Mouse (Mus musculus) adrenal gland, adult 8-10 months (tissue): Measurements from ENCODE around the gene Cds2. TPM values are rescaled to one million over a fixed set of nuclear protein-coding genes. Genes with fewer than 3 reads are reported as not detected.
"Not testable (repeated sequence)": the region's sequence is repeated elsewhere in the genome, so short reads cannot be mapped to it uniquely, and the experiment has no call there.

Experiments used
- DNase-seq: peaks from one replicate; pipeline ENCODE4 v3.0.0; 2022
- total RNA-seq, 4 experiments: library from RNA; stranded (reverse); gene quantifications; 2 replicates each; pipeline ENCODE4 v1.2.4; 2022

Gene Cds2
- total RNA-seq, 4 experiments from 2014 or later, result 73.5 to 114 (median 87.4) TPM

- DNase-seq, result no peak
Observed at GRCm38 (mm10) chr2:132266086-132266485, 3.1 kb downstream of the Cds2 start.

DNA sequence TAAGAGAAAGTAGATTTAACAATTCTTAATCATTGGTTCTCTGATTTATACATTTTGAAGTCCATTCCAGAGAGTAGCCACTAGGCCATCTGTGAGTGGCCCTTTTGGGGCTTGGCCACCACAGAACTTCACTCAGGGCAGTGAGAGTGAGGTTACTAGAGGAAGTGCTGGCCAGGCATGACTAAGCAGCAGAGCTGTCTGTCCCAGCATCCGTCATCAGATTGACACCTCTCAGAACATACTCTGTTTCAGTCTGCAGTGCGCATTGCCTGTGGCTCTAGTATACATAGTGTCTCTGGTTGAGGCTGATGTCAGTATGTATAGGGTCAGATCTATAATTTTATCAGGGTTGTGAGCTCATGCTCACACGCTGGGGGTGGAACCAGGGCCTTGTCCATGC lies 6.3 kb downstream of the Cds2 start:
- DNase-seq, result no peak

- DNase-seq, result no peak
Observed at GRCm38 (mm10) chr2:132270331-132270951, 7.5 kb downstream of the Cds2 start.

DNA sequence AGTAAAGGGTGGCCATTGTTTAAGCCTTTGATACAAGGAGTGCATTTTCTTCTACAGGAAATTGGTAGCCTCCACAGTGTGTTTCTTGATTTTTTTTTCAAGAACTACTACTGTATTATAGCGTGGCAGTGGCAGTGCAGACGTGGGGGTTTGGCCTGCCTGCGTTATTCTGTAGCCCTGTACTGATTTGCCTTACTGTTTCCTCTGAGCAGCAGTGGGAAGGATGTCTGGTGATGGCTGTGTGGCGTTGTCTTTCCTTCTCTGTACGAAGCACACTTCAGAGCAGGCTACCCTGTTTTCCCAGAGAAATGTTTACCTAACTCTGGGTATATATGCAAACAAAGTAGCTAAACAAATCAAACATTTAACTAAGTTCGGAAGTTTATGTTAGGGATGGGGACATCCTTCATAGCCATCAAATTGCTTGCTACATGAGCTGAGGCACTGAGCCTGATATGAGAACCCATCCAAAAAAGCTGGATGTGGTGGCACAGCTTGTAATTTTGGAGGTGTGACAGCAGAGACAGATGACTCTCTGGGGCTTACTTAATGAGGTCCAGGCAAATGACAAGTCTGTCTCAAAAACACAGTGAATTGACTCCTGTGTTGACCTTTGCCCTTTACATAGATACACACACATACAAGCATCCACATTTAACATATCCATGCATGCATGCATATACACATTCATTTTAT lies 9.9 kb downstream of the Cds2 start:
- no peak for DNase-seq

GRCm38 (mm10) chr2:132275527-132275926 lies 12.6 kb downstream of the Cds2 start:
- no peak for DNase-seq

GRCm38 (mm10) chr2:132276249-132276648 lies 13.3 kb downstream of the Cds2 start:
- DNase-seq, result no peak

GRCm38 (mm10) chr2:132278273-132278853 lies 15.4 kb downstream of the Cds2 start:
- no peak for DNase-seq

DNA sequence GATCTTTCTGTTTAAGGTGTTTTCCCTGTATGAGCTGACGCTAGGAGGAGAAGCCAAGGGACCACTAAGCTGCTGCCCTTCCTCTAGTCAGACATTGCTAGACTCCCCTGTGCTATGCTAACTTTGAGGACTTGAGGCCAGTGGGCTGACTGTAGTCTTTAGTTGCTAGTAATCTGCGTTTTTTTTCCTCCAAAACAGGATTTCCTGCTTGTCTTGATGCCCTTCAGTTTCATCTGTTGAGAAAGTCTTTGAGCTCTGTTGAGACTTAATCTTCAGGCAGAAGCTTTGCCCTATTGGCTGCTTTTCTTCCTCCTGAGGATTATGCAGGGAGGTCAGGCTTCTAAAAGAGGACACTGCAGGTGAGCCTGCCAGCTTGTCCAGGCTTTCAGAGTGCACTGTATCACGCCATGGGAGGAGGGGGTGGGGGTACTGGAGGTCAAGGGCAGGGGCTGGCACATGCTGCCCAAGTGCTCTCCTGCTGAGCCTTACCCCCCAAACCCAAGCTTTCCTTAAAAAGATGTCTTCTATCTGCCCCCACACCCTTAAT lies 16.5 kb downstream of the Cds2 start:
- no peak for DNase-seq

- no peak for DNase-seq
Observed at GRCm38 (mm10) chr2:132279978-132280377, 17.0 kb downstream of the Cds2 start.

DNA sequence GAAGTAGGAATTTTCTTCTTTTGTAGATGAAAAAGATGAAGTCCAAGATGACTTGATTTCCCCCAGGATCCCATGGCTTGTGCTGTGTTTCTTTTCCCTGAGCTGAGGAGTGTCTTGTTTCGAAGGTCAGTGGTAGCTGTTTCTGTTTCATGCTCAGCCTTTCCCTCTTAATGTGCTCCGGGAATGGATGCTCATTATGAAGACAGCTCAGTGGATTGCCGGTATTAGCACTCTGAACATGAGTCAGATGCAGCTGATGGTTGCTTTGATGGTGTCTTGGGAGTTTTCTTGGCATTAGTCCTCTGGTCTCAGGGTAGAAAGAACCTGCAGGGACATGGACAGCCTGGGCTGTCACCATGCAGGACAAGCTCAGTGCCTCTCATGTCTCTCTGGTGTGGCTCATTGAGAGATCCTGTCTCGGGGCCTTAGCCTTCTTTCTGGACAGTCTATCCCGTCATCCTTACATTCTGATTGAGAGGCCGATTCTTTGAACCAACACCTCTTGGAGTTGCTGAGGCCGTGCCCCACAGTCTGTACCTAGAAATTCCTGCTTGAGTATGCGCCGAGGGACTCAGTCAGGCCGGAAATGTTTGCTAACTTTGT lies 17.7 kb downstream of the Cds2 start:
- no peak for DNase-seq

DNA sequence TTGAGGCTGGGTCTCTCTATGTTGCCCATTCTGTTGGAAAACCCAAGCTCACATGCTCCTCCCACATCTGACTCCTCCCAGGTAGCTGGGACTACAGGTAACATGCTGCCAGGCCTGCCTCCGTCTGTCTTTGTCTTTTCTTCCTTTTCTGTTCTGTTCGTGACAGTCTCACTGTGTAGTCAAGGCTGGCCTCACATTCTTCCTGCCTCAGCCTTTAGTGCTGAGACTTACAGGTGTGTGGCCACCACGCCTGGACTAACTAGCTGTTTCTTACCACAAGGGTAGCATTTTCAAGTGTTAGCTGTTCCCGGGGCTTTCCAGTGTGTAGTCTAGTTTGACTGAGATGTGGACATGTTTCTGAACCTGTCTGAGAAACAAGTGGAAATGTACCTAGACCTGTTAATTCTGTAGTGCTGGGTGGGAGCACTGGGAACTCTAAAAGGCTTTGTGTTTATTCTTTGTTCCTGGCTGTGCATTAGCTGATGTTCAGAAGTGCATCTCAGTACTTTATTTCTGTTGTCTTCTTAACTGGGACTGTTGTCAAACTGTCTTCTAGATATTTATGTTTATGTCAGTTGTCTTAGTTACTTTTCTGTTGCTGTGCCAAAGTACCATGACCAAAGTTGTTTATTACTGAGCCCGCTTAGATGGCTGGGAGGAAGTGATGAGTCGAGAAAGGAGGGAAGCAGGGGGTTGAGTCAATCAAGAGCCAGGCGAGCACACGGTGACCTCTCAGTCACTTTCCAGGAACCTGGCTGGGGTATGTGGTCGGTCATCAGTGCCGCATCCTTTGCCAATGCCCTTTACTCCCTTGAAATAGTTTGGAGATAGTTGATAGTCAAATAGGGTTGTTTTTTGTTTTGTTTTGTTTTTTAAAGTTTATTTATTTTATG lies 18.9 kb downstream of the Cds2 start:
- no peak for DNase-seq

- no peak for DNase-seq
Observed at GRCm38 (mm10) chr2:132282453-132283174, 19.7 kb downstream of the Cds2 start.

DNA sequence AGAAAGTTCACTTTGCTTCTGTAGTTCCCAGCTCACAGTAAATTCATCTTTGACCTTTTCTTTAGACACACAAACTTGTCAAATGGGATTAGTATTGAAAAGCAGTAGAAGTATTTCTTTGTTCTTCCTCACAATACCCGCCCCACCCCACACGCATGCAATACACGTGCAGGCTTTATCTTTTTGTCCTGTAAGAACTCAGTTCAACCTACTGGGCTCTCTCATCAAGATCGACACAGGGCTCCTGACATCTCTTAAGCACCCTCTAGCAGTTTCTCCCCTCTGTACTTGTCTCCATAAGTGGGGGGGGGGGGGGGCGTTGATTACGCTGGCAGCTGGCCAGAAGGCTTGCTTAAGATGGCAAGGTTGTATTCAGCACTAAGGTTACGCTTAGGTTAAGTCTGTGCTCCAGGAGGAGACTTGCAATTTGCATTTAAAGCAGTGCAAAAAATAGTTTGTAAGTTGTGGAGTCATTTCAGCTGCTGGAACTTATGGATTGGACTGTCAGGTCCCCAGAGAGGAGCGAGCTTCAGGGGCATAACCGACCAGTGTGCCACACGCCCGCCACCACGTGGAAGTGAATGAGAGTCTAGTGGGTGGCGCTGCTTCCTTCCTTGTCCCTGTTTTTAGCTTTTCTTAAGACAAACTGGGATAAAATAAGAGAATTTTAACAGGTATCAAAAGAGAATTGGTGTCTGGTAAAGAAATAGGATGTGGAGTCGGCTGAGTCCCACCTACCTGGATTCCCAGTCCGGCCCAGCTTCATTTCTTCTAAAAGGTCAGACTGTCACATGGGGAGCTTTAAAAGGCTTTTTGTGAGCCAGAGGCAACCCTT lies 20.5 kb downstream of the Cds2 start:
- no peak for DNase-seq

- DNase-seq, result peak; percentile 41
Observed at GRCm38 (mm10) chr2:132284492-132285139, 21.7 kb downstream of the Cds2 start.

DNA sequence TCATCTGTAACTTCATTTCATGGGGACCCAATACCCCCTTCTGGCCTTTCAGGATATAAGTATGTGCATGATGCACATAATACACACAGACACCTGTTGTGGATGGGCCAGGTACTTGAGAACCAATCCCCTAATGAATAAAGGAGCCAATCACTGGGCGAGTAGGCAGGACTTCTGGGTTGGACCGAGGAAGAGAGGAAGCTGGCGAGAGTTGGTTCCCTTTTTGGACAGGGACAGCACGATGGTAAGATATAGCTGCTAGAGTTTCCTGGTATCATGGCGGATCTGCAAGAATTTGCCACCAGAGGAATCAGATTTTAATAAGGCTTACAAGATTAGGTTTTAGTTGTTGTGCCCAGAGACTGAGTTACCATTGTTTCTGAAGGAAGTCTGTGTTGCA lies 22.8 kb downstream of the Cds2 start:
- not testable (repeated sequence) for DNase-seq

- no peak for DNase-seq
Observed at GRCm38 (mm10) chr2:132286376-132287076, 23.6 kb downstream of the Cds2 start.

- DNase-seq, result not testable (repeated sequence)
Observed at GRCm38 (mm10) chr2:132289213-132289612, 26.3 kb downstream of the Cds2 start.

DNA sequence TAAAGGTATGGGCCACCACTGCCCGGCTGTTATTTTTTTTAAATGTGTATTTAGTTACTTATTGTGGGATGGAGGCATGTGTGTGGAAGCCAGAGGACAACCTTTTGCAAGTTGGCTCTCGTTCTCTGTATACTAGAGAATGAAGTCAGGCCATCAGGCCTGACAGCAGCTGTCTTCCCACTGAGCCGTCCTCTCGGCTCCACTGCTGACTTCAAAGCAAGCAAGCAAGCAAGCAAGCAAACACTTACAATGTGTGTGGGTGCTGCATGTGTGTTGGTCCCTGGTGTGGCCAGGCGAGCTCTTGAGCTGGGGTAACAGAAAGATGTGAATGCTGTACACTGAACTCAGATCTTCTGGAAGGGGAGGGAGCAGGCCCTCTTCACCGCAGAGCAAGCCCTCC lies 27.9 kb downstream of the Cds2 start:
- DNase-seq, result no peak

DNA sequence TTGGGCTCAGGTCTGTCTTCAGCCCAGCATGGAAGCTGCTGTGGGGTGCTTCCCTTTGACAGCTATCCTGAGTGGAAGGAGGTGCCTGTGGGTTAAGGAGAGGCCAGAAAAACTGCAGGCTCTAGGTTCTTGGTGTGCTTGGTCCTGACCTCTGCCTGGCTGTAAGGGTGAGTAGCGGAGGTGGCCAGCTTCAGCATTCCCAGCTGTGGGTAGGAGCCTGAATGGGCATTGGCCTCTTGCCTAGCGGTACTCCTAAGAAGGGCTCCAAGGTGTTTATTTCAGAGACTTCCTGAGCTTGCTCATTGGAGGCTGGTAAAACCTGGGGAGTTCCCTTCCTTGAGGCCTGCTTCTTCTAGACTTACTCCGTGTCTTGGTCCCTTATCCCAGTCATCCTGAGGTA lies 28.3 kb downstream of the Cds2 start:
- DNase-seq, result no peak
